In genomic region chr13:71736821-71737345, GRCm38 (mm10) we compare ENCODE assay signal across 29 mouse cellular contexts.
A peak's percentile ranks its signal among the peaks of the same experiment; 100 is the strongest.
DNase-seq lines count a peak whose midpoint lies in the region; ATAC-seq and TF ChIP-seq lines count a peak whose summit lies in the region.
"Had no signal": no experiment of that assay in that cellular context is flagged by ENCODE, and none has a peak within 500 bp of the region (broad histone marks: within the 10 kb centered on the region; RNA-seq: fewer than 3 reads in every experiment).

No protein-coding gene starts in this region.

- H3K27ac ChIP-seq in limb, embryonic 14.5 days (replicated peaks; ENCODE audit: low read depth, low read length) = no peak overlapping the region
- H3K27ac ChIP-seq in limb, embryonic 10.5 days = no peak overlapping the region
- no peak overlapping the region for H3K27ac ChIP-seq in lung, embryonic 15.5 days
- H3K27ac ChIP-seq in midbrain, embryonic 16.5 days (ENCODE audit: low read length) = no peak overlapping the region
- H3K27ac ChIP-seq in forebrain, embryonic 16.5 days (ENCODE audit: low read length) = no peak overlapping the region
- H3K27ac ChIP-seq in midbrain, embryonic 10.5 days (replicated peaks) = no peak overlapping the region
- H3K27ac ChIP-seq: hindbrain, embryonic 13.5 days; liver, embryonic 14.5 days; midbrain, embryonic 15.5 days; stomach, postnatal 0 days had no signal

- no peak for TF ChIP-seq POLR2A in limb, embryonic 14.5 days (IDR thresholded peaks at IDR 0.05; ENCODE audit: borderline replicate concordance, extremely low read depth, insufficient read depth, insufficient read length)

- ATAC-seq in limb, embryonic 14.5 days (ENCODE audit: low FRiP score, low read depth) = no peak
- 0 out of 2 replicates have a peak, but pooled peaks have one; percentile 51 for ATAC-seq in lung, embryonic 15.5 days (ENCODE audit: borderline replicate concordance, extremely low read depth, low FRiP score, low TSS enrichment)
- ATAC-seq in midbrain, embryonic 16.5 days = no peak
- no peak for ATAC-seq in forebrain, embryonic 16.5 days
- ATAC-seq: activated CD4-positive, CD25-positive, alpha-beta regulatory T cell, adult 4 months; forebrain, embryonic 14.5 days; intestine, postnatal 0 days; midbrain, embryonic 15.5 days had no signal

- H3K4me2 ChIP-seq in limb, embryonic 14.5 days (replicated peaks; ENCODE audit: low read depth, low read length, severe bottlenecking) = no peak overlapping the region
- H3K4me2 ChIP-seq in lung, embryonic 15.5 days = no peak overlapping the region
- no peak overlapping the region for H3K4me2 ChIP-seq in midbrain, embryonic 16.5 days (ENCODE audit: low read length)
- H3K4me2 ChIP-seq in forebrain, embryonic 16.5 days (ENCODE audit: low read length) = no peak overlapping the region
- H3K4me2 ChIP-seq: heart, embryonic 11.5 days; hindbrain, embryonic 13.5 days; midbrain, embryonic 15.5 days had no signal

- H3K36me3 ChIP-seq in limb, embryonic 14.5 days (ENCODE audit: control insufficient read depth, insufficient read depth, low read length) = no peaks in the 10 kb centered on the region
- H3K36me3 ChIP-seq in limb, embryonic 10.5 days = no peaks in the 10 kb centered on the region
- H3K36me3 ChIP-seq in lung, embryonic 15.5 days = no peaks in the 10 kb centered on the region
- H3K36me3 ChIP-seq in midbrain, embryonic 16.5 days (ENCODE audit: control insufficient read depth, insufficient read depth, low read length) = no peaks in the 10 kb centered on the region
- H3K36me3 ChIP-seq in forebrain, embryonic 16.5 days (ENCODE audit: control insufficient read depth, insufficient read depth) = no peaks in the 10 kb centered on the region
- H3K36me3 ChIP-seq in midbrain, embryonic 10.5 days = no peaks in the 10 kb centered on the region
- H3K36me3 ChIP-seq: hindbrain, embryonic 13.5 days; midbrain, embryonic 15.5 days had no signal

- H3K27me3 ChIP-seq in limb, embryonic 14.5 days (ENCODE audit: control insufficient read depth, insufficient read depth, low read length) = no peaks in the 10 kb centered on the region; the same call in 1 of the 2 replicates
- H3K27me3 ChIP-seq in limb, embryonic 10.5 days (ENCODE audit: low read depth, poor library complexity, severe bottlenecking) = peaks cover 79% of the 10 kb centered on the region
- H3K27me3 ChIP-seq in lung, embryonic 15.5 days = no peaks in the 10 kb centered on the region
- no peaks in the 10 kb centered on the region for H3K27me3 ChIP-seq in midbrain, embryonic 16.5 days (ENCODE audit: control insufficient read depth, insufficient read depth, low read depth, low read length)
- H3K27me3 ChIP-seq in forebrain, embryonic 16.5 days (replicated peaks; ENCODE audit: control insufficient read depth, insufficient read depth, low read length) = no peaks in the 10 kb centered on the region
- no peaks in the 10 kb centered on the region for H3K27me3 ChIP-seq in midbrain, embryonic 10.5 days (ENCODE audit: low read depth, poor library complexity, severe bottlenecking)
- H3K27me3 ChIP-seq: CH12.LX; midbrain, embryonic 15.5 days had no signal

- H3K4me1 ChIP-seq in limb, embryonic 14.5 days (ENCODE audit: control insufficient read depth, insufficient read depth, low read length) = peaks cover 20% of the 10 kb centered on the region
- peaks cover 21% of the 10 kb centered on the region for H3K4me1 ChIP-seq in limb, embryonic 10.5 days
- H3K4me1 ChIP-seq in lung, embryonic 15.5 days = no peaks in the 10 kb centered on the region
- H3K4me1 ChIP-seq in midbrain, embryonic 16.5 days (ENCODE audit: control insufficient read depth, insufficient read depth, low read length) = no peaks in the 10 kb centered on the region
- no peaks in the 10 kb centered on the region for H3K4me1 ChIP-seq in forebrain, embryonic 16.5 days (replicated peaks; ENCODE audit: control insufficient read depth, insufficient read depth, low read length)
- no peaks in the 10 kb centered on the region for H3K4me1 ChIP-seq in midbrain, embryonic 10.5 days
- H3K4me1 ChIP-seq: midbrain, embryonic 15.5 days had no signal

- peak; percentile 15 for DNase-seq in limb, embryonic 14.5 days (ENCODE audit: low spot score)
- no peak for DNase-seq in limb, embryonic 10.5 days (ENCODE audit: low spot score)
- peak; percentile 14 for DNase-seq in lung, postnatal 25 days (ENCODE audit: low spot score)
- DNase-seq in midbrain, embryonic 10.5 days (ENCODE audit: low spot score) = no peak
- DNase-seq: adrenal gland, adult 2 months; adrenal gland, postnatal 36 days; B cell, adult 2 months; cerebellum, adult 18-20 months; cerebellum, postnatal 10 days; heart, postnatal 4 days; kidney, adult 9 months; kidney, postnatal 10 days; left cerebral cortex, postnatal 4 days; liver; right cerebral cortex, adult 18-20 months; thymus, adult 18-20 months; thymus, postnatal 25 days had no signal

- no peak overlapping the region for H3K9ac ChIP-seq in limb, embryonic 14.5 days (ENCODE audit: low read depth, low read length, severe bottlenecking)
- no peak overlapping the region for H3K9ac ChIP-seq in lung, embryonic 15.5 days
- H3K9ac ChIP-seq in midbrain, embryonic 16.5 days (ENCODE audit: low read depth, low read length) = no peak overlapping the region
- H3K9ac ChIP-seq in forebrain, embryonic 16.5 days (replicated peaks; ENCODE audit: low read depth, low read length) = no peak overlapping the region
- H3K9ac ChIP-seq: hindbrain, embryonic 13.5 days; liver, embryonic 14.5 days; midbrain, embryonic 15.5 days had no signal

- 53% methylated on average over 8 of the region's 8 CpGs for WGBS in limb, embryonic 14.5 days
- WGBS in limb, embryonic 10.5 days = 79% methylated on average over 8 of the region's 8 CpGs
- WGBS in lung, embryonic 15.5 days = 45% methylated on average over 8 of the region's 8 CpGs
- 81% methylated on average over 8 of the region's 8 CpGs for WGBS in midbrain, embryonic 16.5 days
- WGBS in forebrain, embryonic 16.5 days = 77% methylated on average over 8 of the region's 8 CpGs
- WGBS in midbrain, embryonic 10.5 days = 89% methylated on average over 8 of the region's 8 CpGs

- H3K4me3 ChIP-seq in limb, embryonic 14.5 days (replicated peaks; ENCODE audit: low read length) = no peak overlapping the region
- H3K4me3 ChIP-seq in limb, embryonic 10.5 days = no peak overlapping the region
- H3K4me3 ChIP-seq in lung, embryonic 15.5 days = no peak overlapping the region
- no peak overlapping the region for H3K4me3 ChIP-seq in midbrain, embryonic 16.5 days (ENCODE audit: low read depth, low read length)
- H3K4me3 ChIP-seq in forebrain, embryonic 16.5 days (replicated peaks; ENCODE audit: low read length) = no peak overlapping the region
- no peak overlapping the region for H3K4me3 ChIP-seq in midbrain, embryonic 10.5 days
- H3K4me3 ChIP-seq: hindbrain, embryonic 13.5 days; midbrain, embryonic 15.5 days had no signal

- H3K9me3 ChIP-seq in limb, embryonic 14.5 days (ENCODE audit: control insufficient read depth, low read length) = no peaks in the 10 kb centered on the region
- H3K9me3 ChIP-seq in limb, embryonic 10.5 days (replicated peaks) = no peaks in the 10 kb centered on the region
- H3K9me3 ChIP-seq in lung, embryonic 15.5 days = no peaks in the 10 kb centered on the region
- H3K9me3 ChIP-seq in midbrain, embryonic 16.5 days (replicated peaks; ENCODE audit: control insufficient read depth, low read length, poor library complexity, severe bottlenecking) = no peaks in the 10 kb centered on the region
- no peaks in the 10 kb centered on the region for H3K9me3 ChIP-seq in forebrain, embryonic 16.5 days (ENCODE audit: control insufficient read depth, low read length)
- no peaks in the 10 kb centered on the region for H3K9me3 ChIP-seq in midbrain, embryonic 10.5 days (replicated peaks)
- H3K9me3 ChIP-seq: hindbrain, embryonic 13.5 days; midbrain, embryonic 15.5 days had no signal

Comparison
In these comparisons a context has a peak if more than half of its experiments do, and no peak if none do; other contexts are left out.
1. DNase-seq: peak in limb, embryonic 14.5 days (single experiment) and lung, postnatal 25 days (single experiment); none in limb, embryonic 10.5 days (single experiment) and midbrain, embryonic 10.5 days (single experiment).